Mouse (Mus musculus) erythroblast, embryonic 14.5 days (primary cell): ENCODE measurements around the gene Abcc9. TPM values are rescaled to one million over a fixed set of nuclear protein-coding genes. Genes with fewer than 3 reads are reported as not detected.

ENCODE experiments used
- H3K27me3 ChIP-seq: 2 replicates; pipeline ENCODE4 v1.6.1; 2012; ENCODE audit warnings: inconsistent platforms; ENCODE audit not compliant: control insufficient read depth
- H3K36me3 ChIP-seq: 2 replicates; pipeline ENCODE4 v1.6.1; 2012; ENCODE audit warnings: mild to moderate bottlenecking, inconsistent platforms; ENCODE audit not compliant: control insufficient read depth
- H3K4me1 ChIP-seq: 2 replicates; pipeline ENCODE4 v1.6.1; 2012; ENCODE audit warnings: inconsistent platforms; ENCODE audit not compliant: control insufficient read depth
- H3K4me3 ChIP-seq: replicated peaks from 2 replicates; pipeline ENCODE3; 2012; ENCODE audit warnings: moderate library complexity, mild to moderate bottlenecking, inconsistent platforms
- H3K9me3 ChIP-seq: 2 replicates; pipeline ENCODE4 v1.6.1; 2012; ENCODE audit warnings: low read length, inconsistent platforms, mixed read lengths; ENCODE audit not compliant: control insufficient read depth
- GATA1 ChIP-seq: IDR thresholded peaks from 2 replicates; pipeline ENCODE4 v1.6.1; 2012; ENCODE audit warnings: low read length, inconsistent platforms, mixed read lengths
- TAL1 ChIP-seq: IDR thresholded peaks from 3 replicates; pipeline ENCODE4 v1.6.1; 2012; ENCODE audit warnings: low read length, inconsistent platforms, mixed read lengths
- polyA plus RNA-seq: library from polyadenylated mRNA; stranded (reverse); fragments of >175 nt; gene quantifications from 2 replicates; pipeline ENCODE4 v1.2.3, GENCODE M21; 2012

Gene Abcc9
- polyA plus RNA-seq, 1 experiment: not detected

DNA sequence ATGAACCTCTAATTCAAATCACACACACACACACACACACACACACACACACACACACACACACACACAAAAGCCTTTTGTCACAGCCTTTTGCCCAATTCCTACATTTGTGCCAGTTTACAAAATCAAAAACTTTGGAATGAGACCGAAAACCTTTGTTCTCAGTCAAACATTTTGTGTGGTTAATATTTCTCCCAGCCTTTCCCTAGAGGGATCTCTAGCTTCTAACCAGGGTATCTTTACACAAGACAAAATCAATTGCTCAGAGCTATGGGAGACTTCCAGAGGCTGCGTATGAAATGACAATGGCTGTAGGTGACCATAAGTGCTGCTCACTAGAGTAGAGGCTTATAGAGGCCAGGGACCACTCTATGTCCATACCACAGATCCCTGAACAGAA, 36.1 kb upstream of the Abcc9 start:
- no peak overlapping the region for H3K4me3 ChIP-seq
- no peak for TF ChIP-seq GATA1
- TF ChIP-seq TAL1: no peak
- no peaks in the 10 kb centered on the region for H3K4me1 ChIP-seq
- no peaks in the 10 kb centered on the region for H3K27me3 ChIP-seq
- no peaks in the 10 kb centered on the region for H3K36me3 ChIP-seq
- no peaks in the 10 kb centered on the region for H3K9me3 ChIP-seq

DNA sequence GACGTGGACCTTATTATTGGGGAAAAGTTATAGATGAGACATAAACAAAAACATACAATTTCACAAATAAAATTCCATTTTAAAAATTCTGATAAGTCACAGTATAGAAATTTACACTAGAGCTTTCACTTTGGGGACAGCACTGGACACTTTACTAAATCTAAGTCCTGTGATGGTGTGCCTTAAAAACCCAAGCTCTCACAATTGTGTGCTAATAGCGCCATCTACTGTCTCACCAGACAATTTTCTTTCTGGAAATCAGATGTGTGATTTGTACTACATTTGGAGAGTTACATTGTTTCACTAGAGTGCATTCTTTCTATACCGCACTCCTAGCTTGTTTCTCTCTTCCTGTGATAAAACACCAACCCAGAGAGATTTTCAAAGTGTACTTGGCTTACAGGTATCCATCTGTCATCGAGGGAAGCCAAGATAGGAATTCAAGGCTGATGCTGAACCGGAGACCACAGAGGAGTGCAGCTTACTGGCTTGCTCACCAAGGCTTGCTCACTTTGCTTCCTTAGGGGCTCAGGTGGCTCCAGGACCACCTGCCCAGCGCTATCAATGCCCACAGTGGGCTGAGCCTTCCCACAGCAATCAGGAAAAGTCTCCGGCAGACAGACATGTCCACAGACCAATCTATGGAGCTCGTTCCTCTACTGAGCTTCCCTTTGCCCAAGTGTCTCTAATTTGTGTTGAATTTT, 33.3 kb upstream of the Abcc9 start:
- TF ChIP-seq GATA1: no peak
- no peak for TF ChIP-seq TAL1
- no peaks in the 10 kb centered on the region for H3K4me1 ChIP-seq
- H3K4me3 ChIP-seq: no peak overlapping the region
- H3K27me3 ChIP-seq: no peaks in the 10 kb centered on the region
- H3K36me3 ChIP-seq: no peaks in the 10 kb centered on the region
- H3K9me3 ChIP-seq: no peaks in the 10 kb centered on the region

GRCm38 (mm10) chr6:142732567-142733290, 30.6 kb upstream of the Abcc9 start:
- Histone ChIP-seq H3K9me3 (no peaks in the 10 kb centered on the region), H3K4me1 (no peaks in the 10 kb centered on the region), H3K27me3 (no peaks in the 10 kb centered on the region), H3K36me3 (no peaks in the 10 kb centered on the region), H3K4me3 (no peak overlapping the region)
- TF ChIP-seq TAL1 (no peak), GATA1 (no peak)

DNA sequence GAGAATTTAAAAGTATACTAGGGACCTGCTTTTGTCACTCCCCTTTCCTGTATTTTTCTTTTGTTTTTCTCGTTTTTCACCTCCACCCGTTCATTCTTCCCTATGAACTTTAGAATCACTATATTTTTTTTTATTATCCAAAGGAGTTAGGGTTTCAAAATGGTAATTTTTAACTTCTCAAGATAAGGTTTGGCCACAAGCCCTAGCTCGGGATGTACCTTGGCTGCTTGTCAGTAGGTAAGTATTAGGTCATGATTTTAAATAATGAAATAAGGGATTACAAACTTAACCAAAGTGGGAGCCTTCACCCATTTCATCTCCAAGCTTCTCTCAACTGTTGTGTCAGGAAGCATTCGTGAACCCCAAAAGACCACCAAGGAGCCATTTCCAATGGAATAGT, 23.9 kb upstream of the Abcc9 start:
- TF ChIP-seq GATA1 (no peak), TAL1 (no peak)
- H3K4me3 ChIP-seq: no peak overlapping the region
- H3K4me1 ChIP-seq: no peaks in the 10 kb centered on the region
- no peaks in the 10 kb centered on the region for H3K27me3 ChIP-seq
- no peaks in the 10 kb centered on the region for H3K36me3 ChIP-seq
- H3K9me3 ChIP-seq: no peaks in the 10 kb centered on the region

- Histone ChIP-seq H3K4me1 (no peaks in the 10 kb centered on the region), H3K4me3 (no peak overlapping the region), H3K9me3 (no peaks in the 10 kb centered on the region), H3K36me3 (no peaks in the 10 kb centered on the region), H3K27me3 (no peaks in the 10 kb centered on the region)
- TF ChIP-seq GATA1 (no peak), TAL1 (no peak)
Measured at GRCm38 (mm10) chr6:142721731-142722130, 19.6 kb upstream of the Abcc9 start.

DNA sequence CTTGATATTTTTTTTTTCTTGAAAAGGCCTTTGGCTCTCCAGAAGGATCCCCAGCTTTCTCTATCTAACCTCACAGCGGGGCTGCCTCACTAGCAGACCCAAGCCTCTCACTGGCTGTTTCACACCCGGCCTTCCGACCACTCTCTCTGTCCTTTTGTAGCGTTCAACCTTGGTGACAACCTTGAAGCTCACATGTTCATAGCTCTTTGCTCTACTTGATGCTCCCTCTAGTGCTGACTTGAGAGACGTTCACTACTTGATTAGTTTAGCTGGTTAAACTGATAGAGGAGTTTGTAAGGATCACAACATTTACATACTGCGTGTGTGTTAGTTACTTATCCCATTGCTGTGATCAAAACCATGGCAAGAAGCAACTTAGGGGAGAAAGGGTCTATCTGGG, 18.5 kb upstream of the Abcc9 start:
- no peaks in the 10 kb centered on the region for H3K4me1 ChIP-seq
- TF ChIP-seq TAL1: no peak
- no peak for TF ChIP-seq GATA1
- no peaks in the 10 kb centered on the region for H3K9me3 ChIP-seq
- no peaks in the 10 kb centered on the region for H3K36me3 ChIP-seq
- no peak overlapping the region for H3K4me3 ChIP-seq
- H3K27me3 ChIP-seq: no peaks in the 10 kb centered on the region

DNA sequence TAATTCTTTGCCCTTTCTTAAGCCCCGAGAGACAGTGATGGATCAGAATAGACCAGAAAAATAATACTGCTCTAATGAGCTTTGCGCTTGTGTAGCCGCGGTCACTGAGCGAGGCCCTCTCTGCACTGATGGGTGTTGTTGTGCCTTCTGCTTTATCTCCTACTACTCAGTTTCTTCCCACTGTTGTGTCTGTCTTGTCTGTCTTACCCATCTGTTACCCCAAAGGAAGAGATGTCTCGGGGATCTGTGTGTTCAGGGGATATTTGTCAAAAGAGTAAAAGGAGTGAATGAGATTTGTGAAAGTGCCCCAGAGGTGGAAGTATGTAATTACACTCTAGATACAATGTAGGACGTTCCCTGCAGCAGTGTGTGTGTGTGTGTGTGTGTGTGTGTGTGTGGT, 16.1 kb upstream of the Abcc9 start:
- no peaks in the 10 kb centered on the region for H3K9me3 ChIP-seq
- TF ChIP-seq GATA1 (no peak), TAL1 (no peak)
- no peak overlapping the region for H3K4me3 ChIP-seq
- no peaks in the 10 kb centered on the region for H3K4me1 ChIP-seq
- H3K36me3 ChIP-seq: no peaks in the 10 kb centered on the region
- no peaks in the 10 kb centered on the region for H3K27me3 ChIP-seq

GRCm38 (mm10) chr6:142717186-142717585, 15.1 kb upstream of the Abcc9 start:
- Histone ChIP-seq H3K27me3 (no peaks in the 10 kb centered on the region), H3K4me1 (no peaks in the 10 kb centered on the region), H3K4me3 (no peak overlapping the region), H3K9me3 (no peaks in the 10 kb centered on the region), H3K36me3 (no peaks in the 10 kb centered on the region)
- TF ChIP-seq GATA1 (no peak), TAL1 (no peak)

- H3K4me1 ChIP-seq: no peaks in the 10 kb centered on the region
- TF ChIP-seq TAL1 (no peak), GATA1 (no peak)
- no peak overlapping the region for H3K4me3 ChIP-seq
- H3K36me3 ChIP-seq: no peaks in the 10 kb centered on the region
- H3K27me3 ChIP-seq: no peaks in the 10 kb centered on the region
- no peaks in the 10 kb centered on the region for H3K9me3 ChIP-seq
Measured at GRCm38 (mm10) chr6:142715026-142715425, 12.9 kb upstream of the Abcc9 start.
